Mouse (Mus musculus): ENCODE results near the gene Max. TPM values are rescaled to one million over a fixed set of nuclear protein-coding genes. Genes with fewer than 3 reads are reported as not detected.

Gene Max
- 16.3 and 17.3 TPM in 2 replicates for polyA plus RNA-seq (2015; fragmentation: Nextera tagmentation; extraction: Ambion mirVana)

GRCm38 (mm10) chr12:76961932-76962891 lies at the start of gene Max:
Gene Max (minus strand): TSS chr12:76962201.
- Histone ChIP-seq H3K4me1 (ENCODE audit: insufficient read depth, low read length) (peaks cover 11% of the 10 kb centered on the region; the same call in 1 of the 2 replicates), H3K36me3 (ENCODE audit: insufficient read depth, low read length) (0 out of 2 replicates have a peak, but pooled peaks cover 2% of the 10 kb centered on the region), H3K27me3 (ENCODE audit: insufficient read depth, low read length) (no peaks in the 10 kb centered on the region), H3K4me3 (ENCODE audit: low read length) (peak within 1 kb of the TSS; percentile 85), H3K9me3 (ENCODE audit: low read length) (no peaks in the 10 kb centered on the region), H3K9ac (replicated peaks; ENCODE audit: low read length) (peak within 1 kb of the TSS; percentile 76), H3K27ac (ENCODE audit: low read length) (peak within 1 kb of the TSS; percentile 66), H3K4me2 (replicated peaks; ENCODE audit: low read depth, low read length) (peak within 1 kb of the TSS; percentile 90)
- WGBS, result under 1% methylated on average over 72 of the region's 73 CpGs
- ATAC-seq (ENCODE audit: low FRiP score, low TSS enrichment), result peak; percentile 99

DNA sequence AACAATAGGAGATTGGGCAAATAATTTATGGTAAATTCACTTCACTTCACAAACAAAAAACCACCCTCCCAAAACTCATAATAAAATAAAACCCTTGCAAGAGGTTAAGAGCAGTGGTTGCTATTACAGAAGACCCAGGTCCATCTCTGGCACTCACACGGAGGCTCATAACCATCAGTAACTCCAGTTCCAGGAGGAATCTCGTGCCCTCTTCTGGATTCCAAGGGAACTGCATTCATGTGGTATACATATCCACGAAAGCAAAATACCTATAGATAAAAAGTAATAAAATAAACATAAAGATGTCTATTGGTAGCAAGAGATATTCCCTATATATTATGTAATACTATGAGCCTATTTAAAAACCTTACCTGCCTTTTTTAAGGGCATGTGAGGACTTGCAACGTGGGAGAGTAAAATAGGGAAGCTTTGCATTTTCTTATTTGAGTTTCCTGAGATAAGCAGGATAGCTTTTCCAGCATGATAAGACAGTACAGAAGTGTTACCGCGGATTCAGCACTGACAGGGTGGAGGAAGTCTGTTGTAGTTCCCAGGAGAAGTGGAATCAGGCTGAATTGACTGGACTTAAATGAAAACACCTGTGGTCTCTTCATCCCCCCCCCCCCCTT lies 49.2 kb upstream of the Max start:
- Histone ChIP-seq H3K27ac (ENCODE audit: low read length) (no peak overlapping the region), H3K4me2 (replicated peaks; ENCODE audit: low read depth, low read length) (no peak overlapping the region), H3K9me3 (ENCODE audit: low read length) (no peaks in the 10 kb centered on the region), H3K4me1 (ENCODE audit: insufficient read depth, low read length) (no peaks in the 10 kb centered on the region), H3K9ac (replicated peaks; ENCODE audit: low read length) (no peak overlapping the region), H3K4me3 (ENCODE audit: low read length) (no peak overlapping the region), H3K27me3 (ENCODE audit: insufficient read depth, low read length) (no peaks in the 10 kb centered on the region), H3K36me3 (ENCODE audit: insufficient read depth, low read length) (no peaks in the 10 kb centered on the region)
- WGBS, result 66% methylated on average over 6 of the region's 6 CpGs
- no peak for ATAC-seq (ENCODE audit: low FRiP score, low TSS enrichment)

DNA sequence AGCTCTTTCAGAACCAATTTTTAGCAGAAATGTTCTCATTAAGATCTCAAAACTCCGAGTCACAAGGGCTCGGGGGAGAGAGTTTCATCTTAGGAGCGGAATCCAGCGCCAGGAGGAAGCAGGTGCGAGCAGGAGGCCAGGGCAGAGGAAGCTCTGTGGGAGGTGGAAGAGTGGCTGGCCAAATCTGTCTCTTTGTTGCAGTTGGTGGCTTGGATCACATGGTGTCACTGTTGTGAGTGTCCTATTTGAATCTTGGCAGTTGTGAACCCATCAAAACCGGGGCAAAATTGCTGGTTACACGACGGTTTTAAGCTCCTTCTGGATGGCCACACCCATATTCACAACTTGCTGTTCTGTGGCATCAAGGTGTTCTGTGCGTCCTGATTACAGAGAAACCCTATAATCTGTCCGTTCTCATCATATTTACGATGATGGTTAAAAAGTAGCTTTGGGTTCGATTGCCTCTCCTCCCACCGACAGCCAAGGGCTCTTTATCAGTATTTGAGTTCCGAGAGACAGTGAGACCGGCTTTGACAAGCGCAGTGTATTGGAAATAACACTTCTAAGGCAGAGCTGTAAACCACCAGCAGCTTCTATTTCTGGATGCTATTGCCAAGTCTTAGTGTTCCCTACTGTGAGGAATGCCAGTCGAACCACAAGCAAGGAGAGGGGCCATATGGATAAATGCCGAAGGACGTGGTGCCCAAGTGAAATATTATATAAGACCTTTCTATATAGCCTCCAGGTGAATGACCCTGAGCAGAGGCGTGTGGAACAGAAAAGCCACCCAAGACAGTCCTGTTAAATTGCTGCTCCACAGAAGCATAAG lies 47.4 kb upstream of the Max start:
- Histone ChIP-seq H3K4me1 (ENCODE audit: insufficient read depth, low read length) (no peaks in the 10 kb centered on the region), H3K4me3 (ENCODE audit: low read length) (no peak overlapping the region), H3K27me3 (ENCODE audit: insufficient read depth, low read length) (0 out of 2 replicates have a peak, but pooled peaks cover 3% of the 10 kb centered on the region), H3K27ac (ENCODE audit: low read length) (no peak overlapping the region), H3K9ac (replicated peaks; ENCODE audit: low read length) (no peak overlapping the region), H3K9me3 (ENCODE audit: low read length) (no peaks in the 10 kb centered on the region), H3K4me2 (replicated peaks; ENCODE audit: low read depth, low read length) (no peak overlapping the region), H3K36me3 (ENCODE audit: insufficient read depth, low read length) (no peaks in the 10 kb centered on the region)
- ATAC-seq (ENCODE audit: low FRiP score, low TSS enrichment), result no peak
- 65% methylated on average over 20 of the region's 20 CpGs for WGBS

GRCm38 (mm10) chr12:77004893-77005292 lies 42.9 kb upstream of the Max start:
- Histone ChIP-seq H3K4me2 (replicated peaks; ENCODE audit: low read depth, low read length) (no peak overlapping the region), H3K9ac (replicated peaks; ENCODE audit: low read length) (no peak overlapping the region), H3K27ac (ENCODE audit: low read length) (no peak overlapping the region), H3K4me1 (ENCODE audit: insufficient read depth, low read length) (peaks cover 5% of the 10 kb centered on the region; the same call in 1 of the 2 replicates), H3K9me3 (ENCODE audit: low read length) (no peaks in the 10 kb centered on the region), H3K27me3 (ENCODE audit: insufficient read depth, low read length) (0 out of 2 replicates have a peak, but pooled peaks cover 3% of the 10 kb centered on the region), H3K4me3 (ENCODE audit: low read length) (no peak overlapping the region), H3K36me3 (ENCODE audit: insufficient read depth, low read length) (no peaks in the 10 kb centered on the region)
- 49% methylated on average over 10 of the region's 10 CpGs for WGBS
- no peak for ATAC-seq (ENCODE audit: low FRiP score, low TSS enrichment)

DNA sequence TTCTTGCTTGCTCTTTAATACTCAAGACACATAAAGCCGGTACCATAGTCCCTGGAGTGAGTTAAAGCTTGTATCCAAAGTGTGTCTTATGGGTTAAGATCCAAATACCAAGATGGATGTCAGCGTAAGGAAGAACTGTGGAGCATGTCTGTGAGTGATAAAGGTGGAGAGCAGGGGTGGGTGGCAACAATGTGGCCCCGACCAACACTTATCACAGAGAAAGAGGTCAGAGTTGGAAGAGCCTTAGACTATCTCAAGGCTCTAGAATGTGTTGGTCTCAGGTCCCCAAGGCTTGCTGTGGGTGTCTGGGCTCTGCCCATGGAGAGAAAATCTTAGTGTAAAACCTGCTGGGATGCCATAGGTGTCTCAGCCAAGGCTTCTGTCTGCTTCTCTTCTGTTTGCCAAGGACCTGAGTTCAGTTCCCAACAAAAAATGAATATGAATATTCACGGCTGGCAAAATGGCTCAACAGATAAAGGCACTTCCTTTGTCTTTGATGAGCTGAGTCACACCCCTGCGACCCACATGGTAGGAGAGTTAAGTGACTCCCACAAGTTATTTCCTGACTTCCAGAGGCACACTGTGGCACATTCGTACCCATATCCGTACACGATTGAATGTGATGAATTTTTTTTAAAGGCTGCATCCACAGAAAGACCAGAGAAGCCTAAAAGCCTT lies 40.7 kb upstream of the Max start:
- Histone ChIP-seq H3K9me3 (ENCODE audit: low read length) (no peaks in the 10 kb centered on the region), H3K9ac (replicated peaks; ENCODE audit: low read length) (no peak overlapping the region), H3K27ac (ENCODE audit: low read length) (no peak overlapping the region), H3K27me3 (ENCODE audit: insufficient read depth, low read length) (0 out of 2 replicates have a peak, but pooled peaks cover 3% of the 10 kb centered on the region), H3K36me3 (ENCODE audit: insufficient read depth, low read length) (no peaks in the 10 kb centered on the region), H3K4me3 (ENCODE audit: low read length) (no peak overlapping the region), H3K4me2 (replicated peaks; ENCODE audit: low read depth, low read length) (no peak overlapping the region), H3K4me1 (ENCODE audit: insufficient read depth, low read length) (peaks cover 5% of the 10 kb centered on the region; the same call in 1 of the 2 replicates)
- 82% methylated on average over 8 of the region's 8 CpGs for WGBS
- no peak for ATAC-seq (ENCODE audit: low FRiP score, low TSS enrichment)

GRCm38 (mm10) chr12:77001312-77001711 lies 39.3 kb upstream of the Max start:
- no peaks in the 10 kb centered on the region for H3K9me3 ChIP-seq (ENCODE audit: low read length)
- 84% methylated on average over 1 of the region's 1 CpGs for WGBS
- H3K27me3 ChIP-seq (ENCODE audit: insufficient read depth, low read length), result 0 out of 2 replicates have a peak, but pooled peaks cover 3% of the 10 kb centered on the region
- no peak overlapping the region for H3K27ac ChIP-seq (ENCODE audit: low read length)
- no peak overlapping the region for H3K4me3 ChIP-seq (ENCODE audit: low read length)
- peaks cover 5% of the 10 kb centered on the region; the same call in 1 of the 2 replicates for H3K4me1 ChIP-seq (ENCODE audit: insufficient read depth, low read length)
- no peak overlapping the region for H3K9ac ChIP-seq (replicated peaks; ENCODE audit: low read length)
- no peak for ATAC-seq (ENCODE audit: low FRiP score, low TSS enrichment)
- H3K36me3 ChIP-seq (ENCODE audit: insufficient read depth, low read length), result no peaks in the 10 kb centered on the region
- H3K4me2 ChIP-seq (replicated peaks; ENCODE audit: low read depth, low read length), result no peak overlapping the region

DNA sequence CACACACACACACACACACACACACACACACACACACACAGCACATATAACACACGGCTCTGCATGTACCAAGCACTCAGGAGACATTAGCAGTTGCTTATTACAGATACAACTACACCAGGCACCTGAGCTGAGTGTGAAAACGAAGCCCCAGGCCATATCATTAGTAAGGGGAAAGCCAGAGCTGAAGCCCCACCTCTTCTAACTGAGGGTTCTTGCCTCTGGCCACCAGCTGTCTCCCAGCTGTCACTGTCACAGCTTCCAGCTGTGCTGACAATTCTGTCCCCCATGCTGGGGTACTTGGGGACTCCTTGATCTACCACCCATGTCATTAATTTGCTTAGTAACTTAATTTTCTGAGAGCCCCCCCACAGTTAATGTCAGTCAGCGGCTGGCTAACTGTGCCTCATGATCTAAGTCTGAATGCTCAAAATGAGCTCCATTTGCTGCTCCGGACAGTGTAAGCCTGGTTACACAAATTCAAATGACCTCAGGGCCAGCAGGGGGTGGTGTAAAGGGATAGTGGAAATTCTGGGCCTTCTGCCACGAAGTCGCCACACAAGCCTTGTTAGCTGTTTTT lies 38.8 kb upstream of the Max start:
- H3K4me1 ChIP-seq (ENCODE audit: insufficient read depth, low read length), result peaks cover 5% of the 10 kb centered on the region; the same call in 1 of the 2 replicates
- WGBS, result 13% methylated on average over 6 of the region's 6 CpGs
- no peaks in the 10 kb centered on the region for H3K36me3 ChIP-seq (ENCODE audit: insufficient read depth, low read length)
- peak; percentile 84 for ATAC-seq (ENCODE audit: low FRiP score, low TSS enrichment)
- no peaks in the 10 kb centered on the region for H3K9me3 ChIP-seq (ENCODE audit: low read length)
- H3K27ac ChIP-seq (ENCODE audit: low read length), result no peak overlapping the region
- no peak overlapping the region for H3K9ac ChIP-seq (replicated peaks; ENCODE audit: low read length)
- H3K27me3 ChIP-seq (ENCODE audit: insufficient read depth, low read length), result 0 out of 2 replicates have a peak, but pooled peaks cover 3% of the 10 kb centered on the region
- H3K4me3 ChIP-seq (ENCODE audit: low read length), result no peak overlapping the region
- no peak overlapping the region for H3K4me2 ChIP-seq (replicated peaks; ENCODE audit: low read depth, low read length)

GRCm38 (mm10) chr12:77000096-77000704 lies 38.2 kb upstream of the Max start:
- H3K4me2 ChIP-seq (replicated peaks; ENCODE audit: low read depth, low read length), result no peak overlapping the region
- no peak overlapping the region for H3K27ac ChIP-seq (ENCODE audit: low read length)
- H3K9ac ChIP-seq (replicated peaks; ENCODE audit: low read length), result no peak overlapping the region
- H3K4me1 ChIP-seq (ENCODE audit: insufficient read depth, low read length), result peaks cover 5% of the 10 kb centered on the region; the same call in 1 of the 2 replicates
- H3K36me3 ChIP-seq (ENCODE audit: insufficient read depth, low read length), result no peaks in the 10 kb centered on the region
- ATAC-seq (ENCODE audit: low FRiP score, low TSS enrichment), result peak; percentile 86
- WGBS, result 17% methylated on average over 4 of the region's 4 CpGs
- no peaks in the 10 kb centered on the region for H3K27me3 ChIP-seq (ENCODE audit: insufficient read depth, low read length)
- H3K4me3 ChIP-seq (ENCODE audit: low read length), result no peak overlapping the region
- H3K9me3 ChIP-seq (ENCODE audit: low read length), result no peaks in the 10 kb centered on the region
